Mouse (Mus musculus): ENCODE results near the gene Sgcb. TPM values are rescaled to one million over a fixed set of nuclear protein-coding genes. Genes with fewer than 3 reads are reported as not detected.
A peak's percentile ranks its signal among the peaks of the same experiment; 100 is the strongest.
"Not testable (repeated sequence)": the region's sequence is repeated elsewhere in the genome, so short reads cannot be mapped to it uniquely, and the experiment has no call there.

The Sgcb gene
- total RNA-seq, 2 experiments from 2014 or later = 20.9 to 26.7 TPM

GRCm38 (mm10) chr5:73585212-73586115 is 62.1 kb downstream of the Sgcb start:
- DNase-seq (ENCODE audit: low spot score in 2 of 2) = peak in 1 of 2 experiments; percentile 42

GRCm38 (mm10) chr5:73584011-73584410 is 63.6 kb downstream of the Sgcb start:
- not testable (repeated sequence) for DNase-seq (ENCODE audit: low spot score in 2 of 2)

Other genes with a start within 250 kb of the Sgcb start
- gene Cwh43, start 241.7 kb downstream of the Sgcb start, total RNA-seq (2021) = not detected
- 10 to 100 TPM; 26.9 to 50.3 TPM for gene Dcun1d4, start 166.8 kb downstream of the Sgcb start, total RNA-seq (2021)
- gene Lrrc66, start 15.3 kb downstream of the Sgcb start, total RNA-seq (2021) = under 1 TPM in 1 of 2 experiments, not detected in 1; 0.10 TPM
- gene Spata18, start 3.6 kb upstream of the Sgcb start, total RNA-seq (2021) = not detected